Mouse (Mus musculus): Measurements from ENCODE around the gene Tnnc1.

Tnnc1 gene

DNA sequence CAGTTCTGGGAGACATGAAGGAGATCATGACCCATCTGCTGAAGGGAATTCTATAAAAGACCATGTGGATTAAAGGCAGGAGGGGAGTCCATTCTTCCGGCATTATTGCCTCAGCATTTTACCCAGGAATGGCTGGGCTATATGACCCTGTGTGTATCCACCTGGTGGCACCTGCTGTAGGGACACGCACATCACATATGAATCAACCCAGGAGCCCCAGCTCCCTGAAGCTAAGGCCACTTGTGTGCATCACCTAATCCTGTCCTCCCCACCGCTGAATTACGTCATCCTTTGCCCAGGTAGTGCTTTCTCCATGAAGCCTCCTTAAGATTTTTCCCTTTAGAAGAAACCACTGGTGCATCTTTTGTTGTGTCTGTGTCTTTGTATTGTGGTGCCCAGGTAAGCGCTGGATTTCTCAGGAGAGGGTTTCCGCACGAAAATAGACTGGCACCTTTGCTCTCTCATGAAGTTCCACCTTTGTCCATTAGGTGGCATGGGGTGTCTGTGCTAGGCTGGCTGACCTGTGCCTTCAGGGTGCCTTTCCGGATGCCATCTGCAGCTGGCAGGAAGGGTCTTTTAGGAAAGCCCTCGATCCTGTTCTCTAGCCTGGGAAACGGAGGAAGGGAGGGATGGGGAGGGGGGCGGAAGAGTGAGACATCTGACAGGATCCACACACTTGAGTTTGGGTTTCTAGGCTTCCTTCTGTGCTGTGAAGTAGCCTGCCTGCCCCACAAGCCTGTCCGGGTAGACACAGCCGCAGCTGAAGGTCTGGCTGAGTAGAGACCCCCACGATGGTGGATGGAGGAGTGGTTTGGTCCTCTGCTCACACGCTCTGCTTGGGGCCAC is 7.3 kb downstream of the Tnnc1 start:
- DNase-seq = peak; percentile 52

DNA sequence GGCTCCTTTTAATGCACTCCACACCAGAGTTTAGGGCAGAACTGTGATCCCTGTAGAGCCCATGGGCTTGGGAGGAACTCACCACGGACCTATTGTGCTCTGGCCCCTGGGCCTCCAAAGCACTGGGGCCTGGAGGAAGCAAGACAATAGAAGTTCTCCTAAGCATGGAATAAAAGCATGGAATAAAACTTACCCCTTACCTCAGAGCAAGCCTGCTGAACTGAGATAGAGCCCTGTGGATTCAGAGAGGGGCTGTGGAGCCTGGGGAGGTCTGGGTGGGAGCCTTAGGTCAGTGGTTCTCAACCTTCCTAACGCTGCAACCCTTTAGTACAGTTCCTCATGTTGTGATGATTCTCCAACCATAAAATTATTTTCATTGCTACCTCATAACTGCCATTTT is 8.7 kb downstream of the Tnnc1 start, which contains the start of gene Nisch:
Nisch (minus strand) TSS at position 101 of the 400 bp plus-strand sequence.
- DNase-seq = no peak

DNA sequence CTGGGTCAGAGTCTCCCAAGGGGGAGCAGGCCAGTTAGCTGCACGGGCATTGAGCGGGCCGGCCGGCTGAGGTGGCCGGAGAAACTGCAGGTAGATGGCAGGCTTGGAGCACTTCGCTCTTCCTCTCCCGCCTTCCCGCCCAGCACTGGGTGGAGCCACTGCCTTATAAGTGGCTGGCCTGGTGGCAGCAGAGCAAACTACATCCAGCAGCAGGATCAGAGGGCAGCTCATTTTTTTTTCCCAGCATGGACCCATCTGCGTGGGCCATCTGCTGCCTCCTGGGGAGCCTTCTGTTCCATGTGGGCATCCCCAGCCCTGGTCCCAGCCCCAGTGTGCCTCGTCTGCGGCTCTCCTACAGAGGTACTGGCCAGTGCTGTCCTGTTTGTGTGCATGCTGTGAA is 9.6 kb downstream of the Tnnc1 start, which contains the start of gene Sema3g:
Sema3g (plus strand) TSS at position 195 of the 400 bp plus-strand sequence.
- peak; percentile 76 for DNase-seq

DNA sequence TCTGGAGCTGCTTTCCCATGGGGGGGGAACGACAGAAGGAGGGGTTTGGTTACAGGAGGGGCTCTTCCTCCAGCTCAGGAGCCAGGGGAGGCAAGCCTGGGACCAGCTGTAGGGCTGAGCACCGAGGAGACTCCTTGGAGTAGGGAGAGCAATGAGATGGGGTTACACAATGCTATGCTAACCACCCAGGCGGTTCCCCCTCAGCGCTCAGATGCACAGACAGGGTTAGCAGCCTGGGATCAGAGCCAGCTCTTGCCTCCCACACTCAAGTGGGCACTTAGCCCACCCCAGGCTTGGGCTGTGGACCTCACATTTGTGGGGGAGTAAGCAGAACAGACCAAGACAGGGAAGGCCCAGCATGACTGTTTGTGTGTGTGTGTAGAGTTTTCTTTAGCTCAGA is 18.9 kb downstream of the Tnnc1 start:
- no peak for DNase-seq

GRCm38 (mm10) chr14:31228234-31228633 is 20.1 kb downstream of the Tnnc1 start:
- peak; percentile 51 for DNase-seq

DNA sequence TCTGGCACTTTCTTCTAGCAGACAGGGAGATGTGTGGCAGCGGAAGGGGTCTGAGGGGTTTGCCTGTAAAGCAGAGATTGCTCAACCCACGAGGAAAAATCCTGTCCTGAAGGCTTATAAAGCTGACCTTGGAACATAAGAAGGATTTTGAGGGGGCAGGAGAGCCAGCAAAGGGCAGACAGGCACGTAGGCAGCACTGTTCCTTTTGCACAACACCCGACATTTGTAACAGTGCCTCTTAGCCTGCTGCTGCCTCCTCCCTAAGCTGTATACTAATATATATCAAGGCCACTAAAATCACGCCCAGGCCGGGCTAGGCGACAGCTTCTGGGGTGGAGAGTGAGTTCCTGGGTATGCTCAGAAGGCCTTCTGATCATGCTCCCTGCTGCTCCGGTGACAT is 22.3 kb downstream of the Tnnc1 start:
- no peak for DNase-seq

GRCm38 (mm10) chr14:31232404-31233069 is 24.4 kb downstream of the Tnnc1 start:
- no peak for DNase-seq

DNA sequence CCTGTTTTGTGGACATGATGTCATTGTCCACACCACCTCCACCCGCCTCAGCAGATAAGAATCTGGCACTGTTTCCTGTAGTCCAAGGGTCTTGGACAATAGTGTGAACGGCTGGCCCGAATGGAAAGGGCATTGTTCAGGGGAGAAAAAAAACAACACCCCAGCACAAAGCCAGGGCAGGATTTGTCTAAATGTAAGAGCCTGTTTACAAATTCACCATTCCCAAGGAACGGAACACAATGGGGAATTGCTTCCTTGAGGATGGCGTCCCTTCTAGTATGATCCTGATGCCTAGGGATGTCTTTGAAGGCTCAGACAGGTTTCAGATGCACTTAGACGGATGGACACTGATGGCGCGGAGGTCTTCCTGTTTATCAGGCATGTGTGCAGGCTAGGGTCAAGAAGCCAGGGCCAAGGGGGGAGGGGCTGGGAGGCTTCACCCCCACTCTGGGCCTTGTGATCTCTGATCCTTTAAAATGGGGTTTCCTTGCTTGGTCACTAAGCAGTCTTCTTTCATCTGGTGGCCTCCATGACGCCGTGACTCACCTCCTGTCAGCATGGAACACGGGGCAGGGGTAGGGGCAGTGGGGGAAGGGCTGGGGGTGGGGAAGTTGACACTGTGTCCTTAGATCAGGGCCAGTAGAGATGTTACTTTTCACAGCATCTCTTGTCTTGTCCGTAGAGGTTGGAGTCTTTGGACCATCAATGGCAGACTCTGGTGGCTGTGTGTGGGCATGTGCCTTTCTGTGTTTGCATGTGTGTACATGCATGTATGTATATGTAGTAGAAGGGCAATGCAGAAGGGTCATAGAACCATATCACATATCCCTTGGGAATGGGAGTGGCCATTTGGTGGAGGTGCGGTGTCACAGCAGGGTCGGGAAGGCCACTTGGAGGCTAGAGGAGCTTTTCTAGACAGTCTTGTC is 25.2 kb downstream of the Tnnc1 start:
- DNase-seq = peak; percentile 63

DNA sequence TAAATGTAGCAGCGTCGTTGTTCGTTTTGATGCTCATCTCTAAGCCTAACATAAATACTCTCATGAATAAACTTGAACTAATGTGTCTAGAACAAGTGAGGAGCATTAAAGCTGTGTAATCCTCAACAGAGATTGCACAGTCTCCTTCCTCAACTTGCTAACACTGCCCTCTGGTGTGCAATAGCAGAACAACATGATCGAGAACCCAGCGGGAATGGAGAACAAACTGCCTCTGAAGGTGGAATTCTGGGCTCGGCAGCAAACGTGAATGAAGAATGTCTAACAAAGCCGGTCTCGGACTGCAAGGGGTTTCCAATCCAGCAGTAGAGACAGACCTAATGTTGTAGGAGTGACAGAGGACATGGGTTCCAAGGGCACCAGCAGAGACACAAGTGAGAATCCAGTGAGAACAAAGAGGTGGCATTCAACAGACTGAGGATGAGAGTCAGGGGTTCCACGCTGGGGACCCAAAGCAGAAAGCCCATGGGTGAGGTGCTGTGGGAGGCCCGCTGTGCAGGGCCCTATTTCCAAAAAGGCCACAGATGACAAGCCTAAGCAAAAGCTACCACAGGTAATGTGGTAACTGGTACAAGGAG is 26.0 kb downstream of the Tnnc1 start:
- DNase-seq = peak; percentile 45

DNA sequence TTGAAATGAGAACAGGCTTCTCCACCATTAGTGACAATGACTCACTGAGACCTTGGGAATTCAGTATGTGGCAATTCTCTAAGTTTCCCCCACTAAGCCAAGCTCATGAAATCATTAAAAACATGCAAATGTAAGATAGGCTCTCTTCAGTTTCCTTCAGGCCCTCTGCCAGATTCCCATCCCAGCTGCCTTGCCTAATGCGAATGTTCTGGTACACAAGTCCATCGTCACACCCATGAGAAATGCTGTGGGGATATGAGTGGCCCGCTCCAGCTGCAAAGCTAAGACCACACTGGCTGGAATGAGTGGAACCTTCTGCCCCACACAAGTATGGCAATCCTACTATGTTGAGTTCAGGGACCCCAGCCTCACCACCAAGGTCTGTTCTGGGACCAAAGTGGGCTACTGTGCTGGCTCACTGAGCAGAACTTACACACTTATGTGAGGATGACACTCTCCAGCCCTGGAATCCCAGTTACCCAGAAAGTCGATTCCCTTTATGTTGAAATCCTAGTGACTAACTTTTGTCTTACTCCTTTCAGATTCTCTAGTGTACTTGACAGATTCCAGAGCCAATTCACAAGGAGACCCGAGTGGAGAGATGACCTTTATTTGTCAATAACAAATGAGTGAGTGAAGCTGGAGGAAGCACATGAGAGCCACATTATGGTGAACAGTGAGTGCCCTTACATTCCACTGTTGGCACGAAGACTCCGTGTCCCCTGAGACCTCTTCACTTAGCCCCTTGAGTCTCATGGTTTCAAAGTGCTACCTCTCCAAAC is 29.2 kb downstream of the Tnnc1 start:
- DNase-seq = no peak

DNA sequence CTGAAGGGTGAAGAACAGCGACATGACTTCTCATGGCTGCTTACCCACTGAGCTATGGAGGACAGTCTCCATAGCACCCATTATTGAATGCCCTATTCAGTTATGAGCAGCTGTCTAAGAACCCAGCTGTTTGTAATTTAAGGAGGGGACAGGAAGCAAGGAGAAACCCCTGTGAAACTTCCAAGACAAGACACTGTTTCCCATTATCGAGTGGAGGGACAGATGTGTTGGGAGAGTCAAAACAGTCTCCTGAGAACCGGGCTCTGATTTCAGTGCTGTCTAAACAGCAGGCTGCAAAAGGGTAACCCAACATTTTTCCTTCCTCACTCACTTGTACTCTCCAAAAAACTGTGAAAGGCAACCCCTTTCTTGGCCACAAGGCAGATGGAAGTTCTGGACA is 32.4 kb downstream of the Tnnc1 start:
- no peak for DNase-seq

- DNase-seq = no peak
These were observed 36.7 kb downstream of the Tnnc1 start for GRCm38 (mm10) chr14:31244777-31245176.

- no peak for DNase-seq
These were observed 37.8 kb downstream of the Tnnc1 start for GRCm38 (mm10) chr14:31245946-31246345.

DNA sequence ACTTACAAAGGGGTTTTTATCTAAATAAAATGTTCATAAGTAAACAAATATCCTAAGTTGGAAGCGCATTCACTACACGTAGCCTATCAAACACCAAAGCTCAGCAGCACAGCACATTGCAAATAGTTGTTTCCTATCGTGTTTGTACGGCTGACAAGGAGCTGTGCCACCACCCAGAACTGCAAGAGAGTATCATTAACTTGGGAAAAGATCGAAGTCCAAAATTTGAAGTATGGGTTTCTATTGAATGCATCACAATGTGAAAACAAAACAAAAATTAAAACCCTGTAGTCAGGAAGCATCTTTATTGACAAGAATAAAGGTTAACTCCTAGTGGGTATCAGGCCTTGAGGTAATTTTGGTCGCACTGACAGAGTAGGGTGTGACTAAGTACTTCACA is 40.3 kb downstream of the Tnnc1 start:
- DNase-seq = no peak

DNA sequence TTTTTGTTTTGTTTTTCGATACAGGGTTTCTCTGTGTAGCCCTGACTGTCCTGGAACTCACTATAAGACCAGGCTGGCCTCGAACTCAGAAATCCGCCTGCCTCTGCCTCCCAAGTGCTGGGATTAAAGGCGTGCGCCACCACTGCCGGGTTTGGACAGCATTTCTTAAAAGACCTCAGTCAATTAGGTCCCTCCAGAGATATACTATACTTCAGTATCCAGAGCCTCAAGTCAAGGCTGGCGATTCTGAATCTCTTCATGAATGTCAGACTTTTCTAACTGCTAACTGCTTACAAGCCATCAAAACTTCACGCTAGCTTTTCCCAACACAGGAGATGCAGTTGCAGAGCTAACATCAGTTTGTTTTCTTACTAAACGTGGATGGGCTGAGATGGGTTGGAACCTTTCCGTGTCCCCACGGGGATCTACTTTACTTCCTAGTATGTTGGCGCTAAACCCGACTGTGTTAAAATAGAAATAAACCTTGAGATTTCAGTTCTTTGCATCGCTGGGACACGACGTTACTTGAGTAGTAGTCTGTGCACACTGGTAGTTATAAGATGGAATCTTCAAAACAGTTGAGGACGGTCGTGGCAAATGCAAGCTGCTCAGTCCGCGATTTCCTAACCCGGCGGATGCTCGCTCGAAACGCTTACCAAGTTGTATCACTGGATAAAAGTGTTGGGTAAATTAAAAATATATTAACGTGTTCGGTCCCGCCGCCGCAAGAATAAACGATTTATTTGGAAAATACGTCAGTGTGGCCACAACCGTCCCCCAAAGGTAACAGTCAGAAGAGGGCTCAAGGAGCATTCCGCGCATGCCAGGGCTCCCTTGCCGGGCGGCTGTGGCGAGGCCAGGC is 42.3 kb downstream of the Tnnc1 start:
- DNase-seq = no peak

DNA sequence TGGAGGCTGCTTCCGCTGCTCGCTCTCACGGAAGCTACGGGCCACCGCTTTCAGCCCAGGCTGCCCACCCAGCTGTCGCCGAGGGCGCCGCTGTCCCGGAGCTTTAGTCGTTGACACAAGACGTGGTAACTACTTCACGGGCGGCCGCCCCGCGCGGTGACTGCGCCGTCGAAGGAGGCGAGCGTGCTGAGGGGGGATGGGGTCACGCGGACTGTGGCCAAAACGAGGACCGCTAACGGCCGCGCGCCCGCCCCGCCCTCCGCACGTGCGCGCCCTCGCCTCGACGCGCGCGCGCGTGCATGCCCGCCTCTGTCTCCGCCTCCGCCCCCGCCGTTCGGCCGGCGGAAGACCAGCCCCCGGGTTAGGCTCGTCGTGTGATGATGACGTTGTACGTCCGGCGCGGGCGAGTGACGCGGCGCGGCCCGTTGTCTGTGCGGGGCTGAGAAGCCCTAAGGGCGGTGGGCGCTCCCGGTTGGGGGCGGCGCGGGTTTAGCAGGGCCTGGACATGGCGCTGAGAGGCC is 43.0 kb downstream of the Tnnc1 start, which contains the start of the genes Phf7 and Bap1:
Phf7 (minus strand) TSS at position 234 of the 521 bp plus-strand sequence.
Bap1 (plus strand) TSS at position 367 of the 521 bp plus-strand sequence.
- DNase-seq = peak; percentile 89

DNA sequence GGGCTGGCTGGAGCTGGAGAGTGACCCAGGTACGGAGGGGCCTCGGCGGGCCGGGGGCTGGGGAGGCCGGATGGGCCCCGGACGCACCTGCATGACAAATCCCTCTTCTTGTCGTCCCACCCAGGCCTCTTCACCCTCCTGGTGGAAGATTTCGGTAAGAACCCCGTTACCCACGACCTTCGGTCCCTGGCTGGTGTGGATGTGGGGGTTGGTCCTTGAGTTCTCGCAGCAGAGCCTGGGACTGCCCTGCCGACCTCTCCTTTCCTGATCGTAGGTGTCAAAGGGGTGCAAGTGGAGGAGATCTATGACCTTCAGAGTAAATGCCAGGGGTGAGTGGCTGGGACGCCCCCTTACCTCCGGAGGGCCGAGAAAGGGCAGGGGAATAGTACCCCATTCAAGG is 43.5 kb downstream of the Tnnc1 start:
- DNase-seq = no peak

GRCm38 (mm10) chr14:31252091-31252490 is 44.0 kb downstream of the Tnnc1 start:
- DNase-seq = no peak

DNA sequence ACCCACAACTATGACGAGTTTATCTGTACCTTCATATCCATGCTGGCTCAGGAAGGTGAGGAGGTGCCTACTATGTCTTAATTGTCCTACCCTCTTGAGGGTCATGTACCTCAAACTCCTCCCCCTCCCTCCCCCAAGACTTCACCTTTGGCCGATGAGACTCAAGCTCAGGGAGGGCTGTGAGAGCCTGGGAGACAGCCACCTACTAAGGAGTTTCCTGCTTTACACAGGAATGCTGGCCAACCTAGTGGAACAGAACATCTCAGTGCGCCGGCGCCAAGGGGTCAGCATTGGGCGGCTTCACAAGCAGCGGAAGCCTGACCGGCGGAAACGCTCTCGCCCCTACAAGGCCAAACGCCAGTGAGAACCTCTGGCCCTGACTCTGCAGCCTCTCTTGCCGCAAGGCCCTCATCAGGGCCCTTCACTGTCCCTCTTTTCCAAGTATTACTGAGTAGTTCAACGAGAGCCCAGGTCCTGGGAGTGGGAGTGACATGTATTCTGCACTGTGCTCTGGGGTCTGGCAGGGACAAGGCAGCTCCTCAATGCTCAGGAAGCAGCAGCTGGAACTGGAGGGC is 50.5 kb downstream of the Tnnc1 start:
- peak; percentile 84 for DNase-seq

GRCm38 (mm10) chr14:31260374-31260773 is 52.3 kb downstream of the Tnnc1 start:
- no peak for DNase-seq

All from kidney, adult 11 months (tissue).